ENCODE assay signal across 7 mouse cellular contexts in genomic region chrX:162736140-162736659, GRCm38 (mm10). TPM values are rescaled to one million over a fixed set of nuclear protein-coding genes. Genes with fewer than 3 reads are reported as not detected.
DNase-seq lines count a peak whose midpoint lies in the region; ATAC-seq and TF ChIP-seq lines count a peak whose summit lies in the region.

No protein-coding gene starts in this region.

- peak overlapping the region; percentile 55 for H3K9ac ChIP-seq in embryonic facial prominence, embryonic 13.5 days
- peak overlapping the region; percentile 44 for H3K9ac ChIP-seq in limb, embryonic 14.5 days (ENCODE audit: low read depth, low read length, severe bottlenecking)

- WGBS in embryonic facial prominence, embryonic 13.5 days: 30% methylated on average over 9 of the region's 9 CpGs
- WGBS in limb, embryonic 14.5 days: 24% methylated on average over 9 of the region's 9 CpGs
- 65% methylated on average over 9 of the region's 9 CpGs for WGBS in midbrain, embryonic 10.5 days

- peak overlapping the region; percentile 92 for H3K27ac ChIP-seq in embryonic facial prominence, embryonic 13.5 days
- peak overlapping the region; percentile 89 for H3K27ac ChIP-seq in limb, embryonic 14.5 days (replicated peaks; ENCODE audit: low read depth, low read length)
- peak overlapping the region; percentile 86 for H3K27ac ChIP-seq in midbrain, embryonic 10.5 days (replicated peaks)

- ATAC-seq in G1E (ENCODE audit: extremely low read depth, insufficient number of reproducible peaks, low FRiP score, poor library complexity, severe bottlenecking): peak; percentile 83
- 0 out of 2 replicates have a peak, but pooled peaks have one; percentile 17 for ATAC-seq in embryonic facial prominence, embryonic 13.5 days (ENCODE audit: insufficient number of reproducible peaks, insufficient read depth, low FRiP score, low TSS enrichment, low read depth)
- ATAC-seq in hematopoietic stem cell, adult 5-6 weeks (replicated peaks in 1 of 2; ENCODE audit: insufficient read depth in 1 of 2, low FRiP score in 2 of 2, low TSS enrichment in 1 of 2, low read depth in 1 of 2, poor library complexity in 2 of 2, severe bottlenecking in 2 of 2): peak; percentile 47 to 57; a peak in 3 of 4 replicates
- peak; percentile 63 for ATAC-seq in limb, embryonic 14.5 days (ENCODE audit: low FRiP score, low read depth)

- H3K4me3 ChIP-seq in G1E (ENCODE audit: low read depth, low read length): peak overlapping the region; percentile 65; the same call in 1 of the 2 replicates
- H3K4me3 ChIP-seq in embryonic facial prominence, embryonic 13.5 days: peak overlapping the region; percentile 44
- peak overlapping the region; percentile 35 for H3K4me3 ChIP-seq in limb, embryonic 14.5 days (replicated peaks; ENCODE audit: low read length)
- peak overlapping the region; percentile 55 for H3K4me3 ChIP-seq in midbrain, embryonic 10.5 days

- H3K4me2 ChIP-seq in embryonic facial prominence, embryonic 13.5 days: peak overlapping the region; percentile 59
- peak overlapping the region; percentile 51 for H3K4me2 ChIP-seq in limb, embryonic 14.5 days (replicated peaks; ENCODE audit: low read depth, low read length, severe bottlenecking)

- no peaks in the 10 kb centered on the region for H3K9me3 ChIP-seq in G1E (replicated peaks)
- no peaks in the 10 kb centered on the region for H3K9me3 ChIP-seq in embryonic facial prominence, embryonic 13.5 days
- no peaks in the 10 kb centered on the region for H3K9me3 ChIP-seq in limb, embryonic 14.5 days (ENCODE audit: control insufficient read depth, low read length)
- H3K9me3 ChIP-seq in midbrain, embryonic 10.5 days (replicated peaks): no peaks in the 10 kb centered on the region

- H3K27me3 ChIP-seq in G1E (ENCODE audit: insufficient read depth, low read length): no peaks in the 10 kb centered on the region
- no peaks in the 10 kb centered on the region; the same call in 1 of the 2 replicates for H3K27me3 ChIP-seq in embryonic facial prominence, embryonic 13.5 days
- H3K27me3 ChIP-seq in limb, embryonic 14.5 days (ENCODE audit: control insufficient read depth, insufficient read depth, low read length): no peaks in the 10 kb centered on the region
- H3K27me3 ChIP-seq in midbrain, embryonic 10.5 days (ENCODE audit: low read depth, poor library complexity, severe bottlenecking): peaks cover 20% of the 10 kb centered on the region

- H3K36me3 ChIP-seq in G1E (replicated peaks): no peaks in the 10 kb centered on the region
- no peaks in the 10 kb centered on the region for H3K36me3 ChIP-seq in embryonic facial prominence, embryonic 13.5 days
- H3K36me3 ChIP-seq in limb, embryonic 14.5 days (ENCODE audit: control insufficient read depth, insufficient read depth, low read length): no peaks in the 10 kb centered on the region
- no peaks in the 10 kb centered on the region for H3K36me3 ChIP-seq in midbrain, embryonic 10.5 days

- DNase-seq in G1E (ENCODE audit: low spot score): peak; percentile 20
- peak; percentile 50 for DNase-seq in adrenal gland, postnatal 14 days
- peak; percentile 40 for DNase-seq in limb, embryonic 14.5 days (ENCODE audit: low spot score)
- DNase-seq in midbrain, embryonic 10.5 days (ENCODE audit: low spot score): no peak
- DNase-seq in thymus, postnatal 4 days: peak; percentile 15

- TF ChIP-seq CTCF in G1E (IDR thresholded peaks at IDR 0.05; ENCODE audit: low read depth, low read length): no peak

- no peak for TF ChIP-seq POLR2A in limb, embryonic 14.5 days (IDR thresholded peaks at IDR 0.05; ENCODE audit: borderline replicate concordance, extremely low read depth, insufficient read depth, insufficient read length)

- peaks cover 24% of the 10 kb centered on the region for H3K4me1 ChIP-seq in G1E (ENCODE audit: insufficient read depth, low read depth, low read length)
- no peaks in the 10 kb centered on the region for H3K4me1 ChIP-seq in embryonic facial prominence, embryonic 13.5 days
- H3K4me1 ChIP-seq in limb, embryonic 14.5 days (ENCODE audit: control insufficient read depth, insufficient read depth, low read length): no peaks in the 10 kb centered on the region
- peaks cover 6% of the 10 kb centered on the region; the same call in 1 of the 2 replicates for H3K4me1 ChIP-seq in midbrain, embryonic 10.5 days

RNA-seq across cellular contexts. Expression of gene Rbbp7, which starts 24.0 kb away (rescaled TPM):
- total RNA-seq in G1E (2014; fragmentation: Nextera tagmentation) (492 and 520 TPM in 2 replicates), G1E (2017) (548 and 617 TPM in 2 replicates)
- 237 and 255 TPM in 2 replicates for polyA plus RNA-seq in G1E (2012)
- 168 and 178 TPM in 2 replicates for total RNA-seq in adrenal gland, postnatal 14 days (2021)
- polyA plus RNA-seq in embryonic facial prominence, embryonic 13.5 days (2015; fragmentation: Nextera tagmentation; extraction: Ambion mirVana): 435 and 458 TPM in 2 replicates
- total RNA-seq in hematopoietic stem cell, adult 5-6 weeks (2017): 288 and 363 TPM in 2 replicates
- polyA plus RNA-seq in limb, embryonic 14.5 days (2012; rRNA removed): 220 and 266 TPM in 2 replicates
- polyA plus RNA-seq in limb, embryonic 14.5 days (2014; fragmentation: Nextera tagmentation; extraction: Ambion mirVana): 433 and 459 TPM in 2 replicates
- 384 and 412 TPM in 2 replicates for polyA plus RNA-seq in midbrain, embryonic 10.5 days (2016; fragmentation: Nextera tagmentation; extraction: Ambion mirVana)

Comparison
In these comparisons a context has a peak if more than half of its experiments do, and no peak if none do; other contexts are left out.
1. ATAC-seq: peak in every context shown above with its lines; median percentile 83 in G1E; 63 in limb, embryonic 14.5 days; 52 in hematopoietic stem cell, adult 5-6 weeks; 17 in embryonic facial prominence, embryonic 13.5 days.